Mouse (Mus musculus): ENCODE data around the gene Slc22a15.

The Slc22a15 gene

DNA sequence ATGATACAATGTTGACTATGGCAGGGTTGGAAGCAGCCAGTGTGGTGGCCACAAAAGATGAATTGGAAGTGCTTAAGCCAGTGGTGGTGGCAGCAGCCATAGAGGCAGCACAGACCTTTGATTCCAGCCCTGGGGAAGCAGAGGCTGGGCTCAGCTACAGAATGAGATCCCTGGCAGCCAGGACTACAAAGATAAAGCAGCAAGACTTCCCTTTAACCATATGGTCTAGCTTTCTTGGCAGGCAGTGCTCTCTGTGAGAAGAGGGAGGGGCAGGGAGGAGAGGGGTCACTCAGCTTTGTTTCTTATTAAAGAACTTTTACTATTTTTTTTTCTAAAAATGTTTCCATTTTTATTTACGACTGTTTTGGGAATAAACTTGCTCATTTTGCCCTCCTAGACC lies 1.4 kb upstream of the Slc22a15 start:
- in situ Hi-C loops (cut with MboI; ENCODE audit: low pct_unique_long_range_greater_than_20kb in 1 of 2, low sequenced_read_pairs in 2 of 2, unreplicated experiment in 1 of 2) = no loop called here

DNA sequence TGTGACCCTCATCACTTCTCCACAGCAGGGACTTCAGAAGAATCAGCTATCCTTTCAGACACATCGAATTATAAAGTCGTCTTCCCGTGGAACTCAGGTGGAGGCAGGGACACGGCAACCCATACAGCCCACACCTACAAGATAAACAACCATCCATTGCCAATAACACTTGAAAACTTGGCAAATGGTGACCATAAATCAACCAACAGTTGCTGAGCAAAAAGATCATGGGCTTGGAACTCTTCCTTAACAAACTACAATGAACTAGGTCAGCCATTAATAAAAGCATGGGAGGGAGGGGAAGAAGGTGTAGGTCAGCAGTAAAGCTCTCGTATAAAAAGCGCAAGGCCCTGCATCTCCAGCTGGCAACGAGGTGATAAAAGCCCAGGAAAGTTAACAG lies 1.9 kb downstream of the Slc22a15 start:
- in situ Hi-C loops (cut with MboI; ENCODE audit: low pct_unique_long_range_greater_than_20kb in 1 of 2, low sequenced_read_pairs in 2 of 2, unreplicated experiment in 1 of 2) = no loop called here

DNA sequence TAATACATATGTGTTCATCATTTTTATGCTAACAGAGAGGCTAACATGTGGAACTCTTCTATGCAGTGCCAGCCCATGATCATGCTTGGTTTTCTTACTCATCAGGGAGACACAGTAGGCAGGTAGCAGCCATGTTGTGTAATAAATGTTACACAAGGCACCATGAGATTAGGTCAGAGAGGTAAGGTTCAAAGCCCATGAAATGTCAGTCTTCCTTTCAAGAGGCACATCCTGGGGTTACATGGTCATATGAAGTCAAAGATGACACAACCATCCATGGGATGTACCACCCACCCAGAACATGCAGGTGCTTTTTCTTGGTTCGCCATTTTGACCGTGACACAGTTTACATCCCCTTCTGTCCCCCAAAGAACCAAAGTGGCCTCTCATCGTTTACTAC lies 5.7 kb downstream of the Slc22a15 start:
- in situ Hi-C loops (cut with MboI; ENCODE audit: low pct_unique_long_range_greater_than_20kb in 1 of 2, low sequenced_read_pairs in 2 of 2, unreplicated experiment in 1 of 2) = no loop called here

DNA sequence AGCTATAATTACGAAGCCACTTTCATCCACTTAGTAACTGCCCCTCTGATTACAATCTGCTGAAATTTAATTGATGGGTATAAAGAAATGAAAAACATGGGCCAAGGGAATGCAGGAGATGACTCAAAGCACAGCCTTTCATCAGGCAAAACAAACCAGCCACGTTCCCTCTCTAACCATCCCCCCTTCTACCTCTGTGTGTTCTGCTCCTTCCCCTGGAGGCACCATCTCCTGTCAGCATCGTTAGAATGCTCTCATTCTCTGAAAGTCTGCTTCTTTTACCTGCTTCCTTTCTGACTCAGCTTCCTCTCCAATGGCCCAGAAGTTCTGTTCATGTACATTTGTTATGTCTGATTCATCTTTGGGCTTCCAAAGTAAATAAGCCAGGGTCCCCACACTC lies 6.6 kb downstream of the Slc22a15 start:
- in situ Hi-C loops (cut with MboI; ENCODE audit: low pct_unique_long_range_greater_than_20kb in 1 of 2, low sequenced_read_pairs in 2 of 2, unreplicated experiment in 1 of 2) = no loop called here

DNA sequence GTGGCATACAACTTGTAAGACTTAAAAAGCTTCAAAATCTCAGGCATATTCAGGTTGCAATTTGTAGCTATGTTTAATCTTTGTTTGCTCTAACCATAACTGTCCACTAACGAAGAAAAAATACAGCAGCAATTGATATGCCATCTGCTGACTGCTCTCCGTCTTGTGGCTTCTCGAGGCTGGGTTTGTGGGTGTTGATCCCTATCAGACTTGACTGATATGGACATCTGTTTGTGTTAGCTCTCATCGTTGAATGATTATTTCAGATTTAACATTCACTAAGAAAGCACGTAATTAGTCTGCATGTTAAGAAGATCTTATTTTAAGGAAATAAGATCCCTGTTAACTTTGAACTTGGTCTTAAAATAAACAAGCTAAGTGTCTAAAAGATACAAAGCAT lies 7.7 kb downstream of the Slc22a15 start:
- in situ Hi-C loops (cut with MboI; ENCODE audit: low pct_unique_long_range_greater_than_20kb in 1 of 2, low sequenced_read_pairs in 2 of 2, unreplicated experiment in 1 of 2) = no loop called here

DNA sequence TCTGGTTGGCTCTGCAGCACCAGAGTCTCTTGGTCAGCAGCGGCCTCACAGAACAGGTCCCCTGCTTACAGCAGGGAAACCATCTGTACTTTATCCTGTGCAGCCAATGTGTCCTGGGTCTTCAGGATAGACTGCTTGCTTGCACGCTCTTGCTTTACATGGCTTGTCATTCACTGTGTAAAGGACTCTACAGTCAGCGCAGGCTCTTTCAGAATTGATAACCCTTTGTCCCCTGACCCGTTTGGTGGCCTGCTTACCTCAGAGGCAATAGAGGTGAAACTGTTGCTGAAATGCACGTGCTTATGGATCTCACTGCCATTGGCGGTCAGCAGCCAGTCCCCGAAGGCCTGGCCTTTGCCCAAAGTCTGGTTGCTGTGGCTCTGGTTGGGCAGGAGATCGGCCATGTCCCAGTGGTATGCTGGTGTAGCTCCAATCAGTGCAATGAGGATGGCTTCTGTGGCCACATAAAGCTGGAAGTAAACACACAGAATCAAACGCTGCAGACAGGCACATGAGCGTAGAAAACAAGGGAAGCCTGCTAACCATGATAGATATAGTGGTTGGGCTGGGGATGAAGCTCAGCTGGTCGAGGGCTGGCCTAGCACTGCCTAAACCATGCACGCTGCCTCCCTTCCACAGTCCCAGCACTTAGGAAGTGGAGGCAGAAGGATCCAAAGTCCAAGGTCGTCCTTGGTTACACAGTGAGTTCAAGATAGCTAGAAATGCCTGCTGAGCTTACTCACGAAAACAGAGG lies 9.0 kb downstream of the Slc22a15 start:
- in situ Hi-C loops (cut with MboI; ENCODE audit: low pct_unique_long_range_greater_than_20kb in 1 of 2, low sequenced_read_pairs in 2 of 2, unreplicated experiment in 1 of 2) = no loop called here

DNA sequence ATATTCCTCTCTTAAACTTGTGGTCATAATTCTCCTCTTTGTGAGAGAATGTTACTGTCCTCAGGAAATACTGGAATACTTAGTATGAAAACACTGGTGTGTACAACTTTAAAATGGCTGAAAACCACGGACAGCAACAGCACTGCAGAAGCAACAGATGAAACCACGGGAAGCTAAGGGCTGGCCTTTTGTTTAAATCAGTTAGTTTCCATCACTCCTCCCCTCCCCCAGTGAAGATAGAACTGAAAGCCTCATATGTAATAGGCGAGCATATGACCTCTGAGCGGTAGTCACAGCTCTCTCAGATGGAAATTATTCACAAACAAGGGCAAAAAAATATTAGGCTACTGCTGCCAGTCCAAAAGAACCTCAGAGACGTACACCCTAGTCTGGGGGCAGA lies 10.0 kb downstream of the Slc22a15 start:
- in situ Hi-C loops (cut with MboI; ENCODE audit: low pct_unique_long_range_greater_than_20kb in 1 of 2, low sequenced_read_pairs in 2 of 2, unreplicated experiment in 1 of 2) = no loop called here

DNA sequence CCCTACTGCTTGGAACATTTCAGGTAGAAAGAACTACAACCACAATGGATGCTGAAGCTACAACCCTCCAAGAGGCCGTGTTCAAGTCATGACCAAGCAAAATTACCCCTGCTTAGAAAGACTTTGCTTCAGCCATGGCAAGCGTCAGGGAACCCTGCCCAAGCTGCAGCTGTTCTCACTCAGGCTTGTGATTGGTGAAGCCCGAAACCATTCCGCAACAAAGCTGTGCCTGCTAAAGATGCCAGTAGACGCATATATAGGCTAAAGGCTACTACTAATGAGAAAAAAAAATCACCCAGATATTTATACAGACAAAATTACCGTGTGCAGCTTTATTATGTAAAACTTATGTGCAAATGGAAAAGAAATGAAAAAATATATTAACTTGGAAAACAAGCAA lies 12.2 kb downstream of the Slc22a15 start:
- in situ Hi-C loops (cut with MboI; ENCODE audit: low pct_unique_long_range_greater_than_20kb in 1 of 2, low sequenced_read_pairs in 2 of 2, unreplicated experiment in 1 of 2) = no loop called here

DNA sequence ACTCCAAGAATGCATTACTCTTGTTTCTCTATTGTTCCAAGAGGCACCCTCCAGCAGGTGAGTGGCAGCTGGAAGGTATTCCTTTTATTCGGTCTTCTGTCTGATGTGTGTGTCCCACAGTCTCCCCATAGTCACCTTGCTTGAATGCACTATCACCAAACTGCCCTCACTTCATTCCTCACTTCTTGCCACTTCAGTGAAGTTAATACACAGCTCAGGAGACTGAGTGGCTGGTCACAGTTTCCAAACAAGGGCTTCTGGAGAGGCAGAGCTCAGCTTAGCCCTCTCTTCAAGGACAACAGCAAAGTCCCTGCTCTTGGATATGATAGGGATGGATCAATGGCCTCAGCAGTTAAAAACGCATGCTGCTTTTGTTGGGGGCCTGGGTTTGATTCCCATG lies 17.2 kb downstream of the Slc22a15 start:
- in situ Hi-C loops (cut with MboI; ENCODE audit: low pct_unique_long_range_greater_than_20kb in 1 of 2, low sequenced_read_pairs in 2 of 2, unreplicated experiment in 1 of 2) = no loop called here

DNA sequence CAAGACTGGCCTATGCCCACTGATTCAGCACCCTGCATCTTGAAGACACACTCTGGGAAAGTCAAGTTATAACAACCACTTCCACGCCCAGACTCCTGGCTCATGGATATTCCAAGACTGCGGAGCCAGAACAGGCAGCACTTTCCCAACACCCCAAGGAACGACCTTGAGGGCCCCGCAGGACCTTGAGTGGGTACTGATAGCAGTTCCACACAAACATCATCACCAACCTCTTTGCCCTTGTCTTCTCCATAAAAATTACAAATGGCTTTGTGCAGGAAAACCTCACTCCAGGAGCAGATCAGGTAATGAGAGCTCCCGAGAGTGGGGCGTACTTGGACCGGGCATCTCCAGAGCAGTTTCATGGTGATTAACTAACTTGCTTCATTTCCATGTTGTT lies 19.5 kb downstream of the Slc22a15 start:
- in situ Hi-C loops (cut with MboI; ENCODE audit: low pct_unique_long_range_greater_than_20kb in 1 of 2, low sequenced_read_pairs in 2 of 2, unreplicated experiment in 1 of 2) = no loop called here

DNA sequence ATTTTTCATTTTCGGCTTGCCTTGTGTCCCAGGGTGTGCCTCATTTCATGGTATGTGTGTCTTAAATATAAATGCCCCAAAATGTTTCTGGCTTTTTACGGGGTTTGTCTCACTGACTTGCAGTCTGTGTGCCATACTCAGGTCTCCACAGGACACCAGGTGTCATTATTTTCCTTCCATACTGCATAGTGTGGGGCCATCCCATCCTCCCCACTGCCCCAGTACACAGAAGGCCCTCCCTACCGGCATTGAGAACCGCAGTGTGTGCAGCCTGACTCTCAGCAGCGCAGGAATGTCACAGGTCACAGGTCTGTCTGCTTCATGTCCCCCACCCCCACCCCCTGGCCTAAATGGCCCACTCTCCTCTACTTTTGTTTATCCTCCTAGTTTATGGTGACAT lies 21.2 kb downstream of the Slc22a15 start:
- in situ Hi-C loops (cut with MboI; ENCODE audit: low pct_unique_long_range_greater_than_20kb in 1 of 2, low sequenced_read_pairs in 2 of 2, unreplicated experiment in 1 of 2) = no loop called here

DNA sequence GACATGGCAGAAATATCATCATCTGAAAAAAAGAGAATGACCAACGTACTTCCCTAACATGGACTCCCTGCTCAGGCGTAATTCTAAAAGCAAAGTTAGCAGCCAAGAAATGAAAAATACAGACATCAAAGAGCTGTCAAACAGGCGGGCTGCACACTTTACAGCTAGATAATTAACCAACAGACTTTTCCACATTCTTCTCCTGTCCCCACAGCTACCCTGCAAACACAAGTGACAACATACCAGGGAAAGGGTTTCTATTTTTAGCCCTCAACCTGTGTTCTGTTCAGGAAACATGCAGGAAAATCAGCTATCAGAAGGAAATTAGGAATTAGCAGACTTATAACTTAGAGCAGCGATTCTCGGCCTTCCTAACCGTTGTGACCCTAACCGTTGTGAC lies 21.9 kb downstream of the Slc22a15 start:
- in situ Hi-C loops (cut with MboI; ENCODE audit: low pct_unique_long_range_greater_than_20kb in 1 of 2, low sequenced_read_pairs in 2 of 2, unreplicated experiment in 1 of 2) = no loop called here

DNA sequence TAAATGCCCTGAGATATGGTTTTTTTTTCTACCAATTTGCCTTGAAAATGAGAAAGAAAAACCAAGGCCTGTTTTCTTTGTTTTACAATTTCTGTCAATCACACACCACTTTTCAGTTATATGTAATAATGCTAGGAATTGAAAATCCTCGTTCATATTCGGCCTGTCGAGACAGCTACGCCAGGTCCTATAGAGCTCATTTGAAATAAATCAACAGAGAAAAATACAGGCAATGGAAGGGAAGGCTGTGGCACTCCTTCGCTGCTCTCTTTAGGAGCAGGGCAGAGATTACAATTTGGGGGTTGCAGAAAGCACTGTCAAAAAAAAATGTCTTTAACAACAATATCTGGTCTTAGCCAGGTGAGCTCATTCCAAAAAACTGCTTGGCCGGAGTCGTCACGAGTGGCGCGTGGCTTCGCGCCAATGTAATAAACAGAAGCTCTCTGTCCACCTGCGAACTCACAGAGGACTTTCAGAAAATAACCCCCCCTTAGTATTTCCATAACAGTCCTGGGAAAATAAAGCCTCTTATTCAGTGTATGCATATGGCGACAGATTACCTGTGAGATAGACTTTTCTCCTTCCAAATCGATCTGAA lies 26.8 kb downstream of the Slc22a15 start:
- in situ Hi-C loops (cut with MboI; ENCODE audit: low pct_unique_long_range_greater_than_20kb in 1 of 2, low sequenced_read_pairs in 2 of 2, unreplicated experiment in 1 of 2) = no loop called here

DNA sequence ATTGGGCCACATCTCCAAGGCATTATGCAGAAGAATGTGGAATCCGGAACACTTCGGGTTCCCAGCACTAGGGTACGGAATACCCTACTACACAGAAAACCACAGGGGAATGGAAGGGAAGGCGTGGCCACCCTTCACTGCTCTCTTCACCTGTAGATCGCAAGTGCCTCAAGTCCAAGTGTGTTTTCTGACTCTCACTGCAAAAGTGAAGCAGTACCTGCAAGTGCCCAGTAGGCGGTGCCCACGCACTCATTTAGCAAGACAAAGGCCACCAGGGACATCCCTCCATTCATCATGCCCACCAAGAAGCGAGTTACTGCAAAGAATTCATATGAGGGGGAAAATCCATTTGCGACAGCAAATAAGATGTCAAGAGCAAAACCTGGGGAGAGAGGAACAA lies 27.4 kb downstream of the Slc22a15 start:
- in situ Hi-C loops (cut with MboI; ENCODE audit: low pct_unique_long_range_greater_than_20kb in 1 of 2, low sequenced_read_pairs in 2 of 2, unreplicated experiment in 1 of 2) = no loop called here

DNA sequence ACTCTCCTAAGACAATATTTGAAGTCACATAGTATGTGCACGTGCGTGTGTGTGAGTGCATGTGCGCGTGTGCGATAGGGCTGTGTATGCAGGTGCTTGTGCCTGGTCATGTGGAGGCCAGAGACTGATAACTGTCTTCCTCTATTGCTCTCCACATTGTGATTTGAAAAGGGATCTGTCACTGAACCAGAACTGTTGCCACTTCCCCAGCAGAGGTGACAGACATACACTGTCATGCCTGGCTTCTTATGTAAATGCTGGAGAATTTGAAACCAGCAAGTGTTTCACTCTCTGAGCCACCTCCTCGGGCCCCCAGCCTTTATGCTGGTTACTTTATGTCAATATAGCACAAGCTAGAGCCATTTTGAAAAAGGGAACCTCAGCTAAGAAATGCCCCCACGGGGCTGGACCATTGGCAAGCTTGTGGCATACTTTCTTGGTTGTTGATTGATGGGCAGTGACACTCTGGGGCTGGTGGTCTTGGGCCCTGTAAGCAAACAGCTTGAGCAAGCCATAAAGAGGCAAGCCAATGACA lies 28.8 kb downstream of the Slc22a15 start:
- in situ Hi-C loops (cut with MboI; ENCODE audit: low pct_unique_long_range_greater_than_20kb in 1 of 2, low sequenced_read_pairs in 2 of 2, unreplicated experiment in 1 of 2) = no loop called here

DNA sequence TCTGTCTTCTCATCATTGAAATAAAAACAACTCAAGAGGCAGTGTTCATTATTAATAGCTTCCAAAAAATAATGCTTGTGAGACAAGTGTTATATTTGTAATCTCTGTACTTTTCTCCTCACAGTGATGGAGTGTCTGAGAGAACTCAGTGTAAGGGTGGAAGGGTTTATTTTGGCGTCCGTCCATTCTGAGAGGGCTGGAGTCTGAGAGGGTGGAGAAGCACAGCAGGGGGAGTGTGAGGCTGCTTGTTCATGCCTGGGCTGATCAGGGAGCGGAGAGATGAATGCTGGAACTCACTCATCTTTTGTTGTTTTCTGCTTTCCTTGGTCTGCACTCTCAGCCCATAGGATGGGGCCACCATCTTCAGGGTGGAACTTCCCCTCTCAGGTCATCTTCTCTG lies 38.7 kb downstream of the Slc22a15 start:
- in situ Hi-C loops (cut with MboI; ENCODE audit: low pct_unique_long_range_greater_than_20kb in 1 of 2, low sequenced_read_pairs in 2 of 2, unreplicated experiment in 1 of 2) = no loop called here

DNA sequence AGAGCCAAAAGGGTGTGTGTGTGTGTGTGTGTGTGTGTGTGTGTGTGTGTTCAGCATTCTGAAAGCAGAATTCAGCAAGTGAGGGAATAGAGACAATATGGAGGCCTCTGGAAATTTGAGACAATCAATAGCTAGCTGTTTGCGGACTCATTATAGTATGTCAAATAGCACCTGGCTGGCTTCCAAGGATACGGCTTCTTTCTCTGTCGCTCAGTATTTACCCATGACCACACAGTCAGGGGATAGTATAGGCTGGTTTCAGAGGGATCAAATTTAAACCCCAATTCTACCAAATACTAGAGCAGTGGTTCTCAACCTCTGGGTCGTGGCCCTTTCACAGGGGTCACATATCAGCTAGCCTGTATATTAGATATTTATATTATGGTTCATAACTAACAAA lies 39.2 kb downstream of the Slc22a15 start:
- in situ Hi-C loops (cut with MboI; ENCODE audit: low pct_unique_long_range_greater_than_20kb in 1 of 2, low sequenced_read_pairs in 2 of 2, unreplicated experiment in 1 of 2) = no loop called here

DNA sequence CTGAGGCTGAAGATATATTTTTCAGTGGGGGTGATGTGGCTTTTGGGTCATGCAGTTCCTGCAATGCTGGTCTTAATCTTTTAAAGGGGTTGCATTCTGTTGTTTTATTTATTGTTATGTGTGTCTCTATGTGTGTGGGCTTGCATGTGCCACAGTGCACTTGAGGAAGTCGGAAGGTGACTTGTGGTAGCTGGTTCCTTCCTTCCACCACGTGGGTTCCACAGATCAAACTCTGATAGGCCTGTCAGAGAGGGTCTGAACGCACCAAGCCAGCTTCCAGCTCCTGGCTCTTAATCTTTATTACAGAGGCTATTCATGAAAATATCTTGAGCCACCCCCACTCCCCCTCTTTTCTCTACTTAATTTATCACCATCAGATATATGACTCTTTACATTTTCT lies 40.4 kb downstream of the Slc22a15 start:
- in situ Hi-C loops (cut with MboI; ENCODE audit: low pct_unique_long_range_greater_than_20kb in 1 of 2, low sequenced_read_pairs in 2 of 2, unreplicated experiment in 1 of 2) = no loop called here

DNA sequence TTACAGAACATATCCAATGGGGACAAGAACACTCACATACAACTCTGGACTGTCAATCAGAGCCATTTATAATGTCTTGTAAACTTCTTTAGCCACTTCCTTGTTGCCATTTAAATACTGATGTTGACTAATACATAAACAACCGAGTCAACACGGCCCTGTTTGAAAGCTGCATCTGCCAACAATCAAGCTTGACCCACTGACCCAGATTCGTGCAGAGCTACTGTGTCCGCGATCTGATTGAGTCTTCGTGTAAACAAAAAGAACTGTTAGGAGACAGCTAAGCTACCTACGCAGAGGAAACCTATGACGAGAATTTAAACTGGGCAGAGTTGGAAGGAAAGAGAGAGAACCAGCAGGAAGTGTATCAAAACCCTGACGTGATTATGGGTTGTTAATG lies 42.5 kb downstream of the Slc22a15 start:
- in situ Hi-C loops (cut with MboI; ENCODE audit: low pct_unique_long_range_greater_than_20kb in 1 of 2, low sequenced_read_pairs in 2 of 2, unreplicated experiment in 1 of 2) = no loop called here

DNA sequence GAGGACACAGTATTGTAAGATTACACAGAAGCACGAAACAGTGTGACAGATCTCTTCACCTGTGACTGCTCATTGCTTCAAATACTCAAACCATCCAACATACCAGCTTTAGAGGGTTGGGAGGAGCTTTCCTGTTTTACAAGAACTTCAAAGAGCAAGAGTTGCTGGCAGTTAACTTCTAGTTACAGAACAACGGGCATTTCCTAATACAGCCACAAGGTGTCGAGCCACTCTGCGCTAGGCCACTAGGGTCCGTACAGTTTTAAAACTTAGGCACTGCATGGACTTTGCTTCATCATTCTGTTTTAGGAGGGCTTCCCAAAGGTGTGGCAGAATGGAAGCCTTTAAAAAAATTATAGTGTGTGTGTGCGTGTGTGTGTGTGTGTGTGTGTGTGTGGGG lies 43.4 kb downstream of the Slc22a15 start:
- in situ Hi-C loops (cut with MboI; ENCODE audit: low pct_unique_long_range_greater_than_20kb in 1 of 2, low sequenced_read_pairs in 2 of 2, unreplicated experiment in 1 of 2) = no loop called here
